Mouse (Mus musculus) midbrain, embryonic 15.5 days (tissue): ENCODE measurements around the gene Ankrd1. TPM values are rescaled to one million over a fixed set of nuclear protein-coding genes. Genes with fewer than 3 reads are reported as not detected.

Experiments used
- ATAC-seq: fragments of 200-750 bp; cut with Nextera tagmentation; replicated peaks from 2 replicates; pipeline ENCODE4 v1.8.0; 2017; ENCODE audit warnings: moderate TSS enrichment
- H3K27ac ChIP-seq: fragments of 300-500 bp; sonication (generic); 2 replicates; pipeline ENCODE4 v1.5.1; 2015; ENCODE audit warnings: mild to moderate bottlenecking, inconsistent platforms
- H3K27me3 ChIP-seq: fragments of 300-500 bp; sonication (generic); replicated peaks from 2 replicates; pipeline ENCODE4 v1.6.1; 2015; ENCODE audit warnings: inconsistent platforms
- H3K36me3 ChIP-seq: fragments of 300-500 bp; sonication (generic); replicated peaks from 2 replicates; pipeline ENCODE4 v1.6.1; 2015; ENCODE audit warnings: inconsistent platforms
- H3K4me1 ChIP-seq: fragments of 300-500 bp; sonication (generic); 2 replicates; pipeline ENCODE4 v1.6.1; 2015; ENCODE audit warnings: inconsistent platforms
- H3K4me2 ChIP-seq: fragments of 300-500 bp; sonication (generic); 2 replicates; pipeline ENCODE4 v1.6.1; 2015; ENCODE audit warnings: inconsistent platforms, mild to moderate bottlenecking, moderate library complexity
- H3K4me3 ChIP-seq: fragments of 300-500 bp; sonication (generic); 2 replicates; pipeline ENCODE4 v1.5.1; 2015; ENCODE audit warnings: mild to moderate bottlenecking, inconsistent platforms
- H3K9ac ChIP-seq: fragments of 300-500 bp; sonication (generic); 2 replicates; pipeline ENCODE4 v1.6.1; 2015; ENCODE audit warnings: mild to moderate bottlenecking, inconsistent platforms
- H3K9me3 ChIP-seq: fragments of 300-500 bp; sonication (generic); 2 replicates; pipeline ENCODE4 v1.6.1; 2016; ENCODE audit warnings: inconsistent platforms
- whole genome bisulfite sequencing: fragments of 180-500 bp; shearing (Covaris S2); methylation state at CpG from one replicate; pipeline ENCODE4 v1.1.7; 2015; ENCODE audit warnings: mixed read lengths; 5-methylcytosine and 5-hydroxymethylcytosine counted together
- polyA plus RNA-seq: library from polyadenylated mRNA; unstranded; fragments of >200 nt; fragmentation: Nextera tagmentation; extraction: Ambion mirVana; gene quantifications from 2 replicates; pipeline ENCODE4 v1.2.1, GENCODE M21; 2015

The Ankrd1 gene
- 0.18 TPM in 1 of 2 replicates, not detected in the other for polyA plus RNA-seq

DNA sequence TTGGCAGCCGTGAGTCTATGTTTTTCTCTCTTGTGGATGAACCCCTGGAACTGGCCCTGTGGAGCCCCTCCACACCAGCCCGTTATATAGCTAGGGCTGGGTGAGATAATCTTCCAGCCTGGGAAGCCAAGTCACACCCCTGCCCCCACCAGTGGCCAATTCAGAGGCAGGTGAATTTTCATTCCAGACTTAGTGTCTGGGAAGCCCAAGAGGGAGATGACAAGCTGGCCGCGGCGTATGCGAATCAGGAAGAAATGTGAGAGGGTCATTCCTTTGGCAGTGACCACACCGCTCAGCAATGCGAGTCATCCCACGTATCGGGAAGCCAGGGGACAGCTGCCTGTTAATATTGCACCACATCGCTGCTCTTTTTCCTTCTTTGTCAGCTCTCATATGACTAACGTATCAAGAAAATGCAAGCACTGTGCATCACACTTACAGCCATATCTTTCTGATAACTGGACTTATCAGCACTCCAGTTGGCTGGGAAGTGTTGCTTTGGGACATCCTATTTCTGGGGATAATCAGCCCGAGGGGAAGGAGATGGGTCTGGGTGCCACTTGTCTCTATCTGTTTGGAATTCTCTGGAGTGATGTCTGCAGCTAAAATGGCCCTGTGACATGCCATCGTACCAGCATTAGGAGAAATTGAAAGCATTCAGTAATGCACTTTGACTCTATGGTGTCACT, at the start of gene Ankrd1:
TSS of gene Ankrd1 (minus strand) at position 317 of the 689 bp plus-strand sequence.
- no peak within 1 kb of the TSS for H3K9ac ChIP-seq
- H3K4me2 ChIP-seq = no peak within 1 kb of the TSS
- no peaks in the 10 kb centered on the region for H3K27me3 ChIP-seq
- H3K27ac ChIP-seq = no peak within 1 kb of the TSS
- 88% methylated on average over 14 of the region's 14 CpGs for WGBS
- ATAC-seq = no peak
- no peaks in the 10 kb centered on the region for H3K36me3 ChIP-seq
- no peaks in the 10 kb centered on the region for H3K9me3 ChIP-seq
- H3K4me1 ChIP-seq = no peaks in the 10 kb centered on the region
- H3K4me3 ChIP-seq = no peak within 1 kb of the TSS

GRCm38 (mm10) chr19:36169101-36169500, 49.2 kb upstream of the Ankrd1 start:
- 90% methylated on average over 2 of the region's 2 CpGs for WGBS
- ATAC-seq = no peak
- Histone ChIP-seq H3K9ac (no peak overlapping the region), H3K4me1 (no peaks in the 10 kb centered on the region), H3K4me3 (no peak overlapping the region), H3K9me3 (no peaks in the 10 kb centered on the region), H3K4me2 (no peak overlapping the region), H3K27ac (no peak overlapping the region), H3K27me3 (no peaks in the 10 kb centered on the region), H3K36me3 (no peaks in the 10 kb centered on the region)

- no peaks in the 10 kb centered on the region for H3K9me3 ChIP-seq
- WGBS = 73% methylated on average over 4 of the region's 4 CpGs
- H3K4me2 ChIP-seq = no peak overlapping the region
- H3K9ac ChIP-seq = no peak overlapping the region
- no peak overlapping the region for H3K27ac ChIP-seq
- H3K36me3 ChIP-seq = no peaks in the 10 kb centered on the region
- no peaks in the 10 kb centered on the region for H3K27me3 ChIP-seq
- no peak overlapping the region for H3K4me3 ChIP-seq
- no peaks in the 10 kb centered on the region for H3K4me1 ChIP-seq
- no peak for ATAC-seq
These were observed 48.2 kb upstream of the Ankrd1 start for GRCm38 (mm10) chr19:36168121-36168520.

- H3K36me3 ChIP-seq = no peaks in the 10 kb centered on the region
- 95% methylated on average over 6 of the region's 6 CpGs for WGBS
- no peaks in the 10 kb centered on the region for H3K27me3 ChIP-seq
- ATAC-seq = no peak
- H3K27ac ChIP-seq = no peak overlapping the region
- no peak overlapping the region for H3K9ac ChIP-seq
- H3K4me1 ChIP-seq = no peaks in the 10 kb centered on the region
- no peaks in the 10 kb centered on the region for H3K9me3 ChIP-seq
- H3K4me3 ChIP-seq = no peak overlapping the region
- no peak overlapping the region for H3K4me2 ChIP-seq
These were observed 47.5 kb upstream of the Ankrd1 start for GRCm38 (mm10) chr19:36167291-36167896.

- Histone ChIP-seq H3K4me2 (no peak overlapping the region), H3K4me1 (no peaks in the 10 kb centered on the region), H3K36me3 (no peaks in the 10 kb centered on the region), H3K27ac (no peak overlapping the region), H3K27me3 (no peaks in the 10 kb centered on the region), H3K9ac (no peak overlapping the region), H3K4me3 (no peak overlapping the region), H3K9me3 (no peaks in the 10 kb centered on the region)
- WGBS = 91% methylated on average over 6 of the region's 6 CpGs
- no peak for ATAC-seq
These were observed 46.7 kb upstream of the Ankrd1 start for GRCm38 (mm10) chr19:36166401-36167160.

DNA sequence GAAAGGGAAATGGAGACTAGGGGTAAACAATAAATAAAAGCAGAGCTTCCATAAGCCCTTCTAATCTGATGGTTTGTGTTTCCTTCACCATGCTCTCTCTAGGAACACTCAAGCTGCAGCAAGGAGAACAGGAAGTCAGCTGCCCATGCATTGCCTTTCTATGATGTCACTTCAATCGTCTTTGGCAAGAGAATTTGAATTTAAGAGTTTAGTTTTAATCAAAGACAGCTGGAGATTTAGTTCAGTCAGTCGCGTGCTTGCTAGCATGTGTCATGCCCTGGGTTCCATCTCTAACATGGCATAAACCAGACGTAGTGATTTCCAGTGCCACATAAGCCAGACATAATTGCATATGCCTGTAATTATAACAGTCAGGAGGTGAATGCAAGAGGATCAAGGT, 45.5 kb upstream of the Ankrd1 start:
- H3K4me2 ChIP-seq = no peak overlapping the region
- no peaks in the 10 kb centered on the region for H3K9me3 ChIP-seq
- no peak overlapping the region for H3K9ac ChIP-seq
- H3K4me3 ChIP-seq = no peak overlapping the region
- no peaks in the 10 kb centered on the region for H3K4me1 ChIP-seq
- no peaks in the 10 kb centered on the region for H3K27me3 ChIP-seq
- 81% methylated on average over 4 of the region's 4 CpGs for WGBS
- H3K36me3 ChIP-seq = no peaks in the 10 kb centered on the region
- ATAC-seq = no peak
- no peak overlapping the region for H3K27ac ChIP-seq

- 71% methylated on average over 4 of the region's 4 CpGs for WGBS
- Histone ChIP-seq H3K27ac (no peak overlapping the region), H3K4me1 (no peaks in the 10 kb centered on the region), H3K4me2 (no peak overlapping the region), H3K36me3 (no peaks in the 10 kb centered on the region), H3K9ac (no peak overlapping the region), H3K9me3 (no peaks in the 10 kb centered on the region), H3K27me3 (no peaks in the 10 kb centered on the region), H3K4me3 (no peak overlapping the region)
- no peak for ATAC-seq
These were observed 30.5 kb upstream of the Ankrd1 start for GRCm38 (mm10) chr19:36150241-36151007.

DNA sequence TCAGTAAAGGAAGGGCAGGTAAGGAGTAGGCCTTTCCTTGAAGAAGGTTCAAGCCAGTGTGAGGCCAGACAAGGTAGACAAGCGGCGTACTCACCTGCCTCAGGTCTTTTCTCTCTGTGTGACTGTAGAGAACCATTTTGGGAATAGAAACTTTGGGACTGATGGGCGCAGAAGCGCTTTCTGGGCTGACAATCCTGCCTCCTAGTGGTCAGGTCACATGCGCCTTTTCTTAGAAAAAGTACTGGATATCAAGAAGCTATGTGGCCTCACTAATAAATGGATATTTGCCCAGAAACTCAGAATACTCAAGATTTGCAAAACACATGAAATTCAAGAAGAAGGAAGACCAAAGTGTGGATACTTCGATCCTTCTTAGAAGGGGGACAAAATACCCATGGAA, 28.7 kb upstream of the Ankrd1 start:
- Histone ChIP-seq H3K27ac (no peak overlapping the region), H3K4me1 (no peaks in the 10 kb centered on the region), H3K36me3 (no peaks in the 10 kb centered on the region), H3K9ac (no peak overlapping the region), H3K4me2 (no peak overlapping the region), H3K9me3 (no peaks in the 10 kb centered on the region), H3K4me3 (no peak overlapping the region), H3K27me3 (no peaks in the 10 kb centered on the region)
- WGBS = 87% methylated on average over 6 of the region's 6 CpGs
- no peak for ATAC-seq

GRCm38 (mm10) chr19:36143571-36143970, 23.7 kb upstream of the Ankrd1 start:
- no peak overlapping the region for H3K4me3 ChIP-seq

DNA sequence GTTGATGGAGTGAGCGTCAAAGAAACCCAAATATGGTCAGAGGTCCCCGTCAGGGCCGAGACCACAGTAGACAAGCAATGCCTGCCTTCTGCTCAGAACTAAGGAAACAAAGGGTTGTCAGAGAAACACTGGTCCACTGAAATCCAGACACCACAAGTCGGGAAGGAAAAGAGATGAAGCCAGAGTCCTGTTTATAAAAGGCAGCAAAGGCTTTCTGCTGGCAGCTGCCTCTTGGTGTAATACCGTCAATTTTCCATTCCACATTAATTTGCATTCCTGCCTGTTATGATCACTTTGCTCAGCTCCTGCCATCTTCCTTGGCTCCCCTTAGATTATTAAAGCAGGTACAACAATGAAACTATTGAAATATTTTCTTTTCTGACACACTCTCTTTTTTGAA, 13.8 kb upstream of the Ankrd1 start:
- Histone ChIP-seq H3K4me3 (no peak overlapping the region), H3K4me1 (no peaks in the 10 kb centered on the region), H3K9ac (no peak overlapping the region), H3K36me3 (no peaks in the 10 kb centered on the region), H3K4me2 (no peak overlapping the region), H3K27ac (no peak overlapping the region), H3K9me3 (no peaks in the 10 kb centered on the region), H3K27me3 (no peaks in the 10 kb centered on the region)
- no peak for ATAC-seq
- 52% methylated on average over 5 of the region's 5 CpGs for WGBS

More at GRCm38 (mm10) chr19:36143571-36143970, 23.7 kb upstream of the Ankrd1 start:
- no peak overlapping the region for H3K9ac ChIP-seq
- no peaks in the 10 kb centered on the region for H3K9me3 ChIP-seq
- H3K36me3 ChIP-seq = no peaks in the 10 kb centered on the region
- H3K4me1 ChIP-seq = no peaks in the 10 kb centered on the region
- H3K4me2 ChIP-seq = no peak overlapping the region
- no peak overlapping the region for H3K27ac ChIP-seq
- no peak for ATAC-seq
- no peaks in the 10 kb centered on the region for H3K27me3 ChIP-seq
- WGBS = 93% methylated on average over 2 of the region's 2 CpGs

DNA sequence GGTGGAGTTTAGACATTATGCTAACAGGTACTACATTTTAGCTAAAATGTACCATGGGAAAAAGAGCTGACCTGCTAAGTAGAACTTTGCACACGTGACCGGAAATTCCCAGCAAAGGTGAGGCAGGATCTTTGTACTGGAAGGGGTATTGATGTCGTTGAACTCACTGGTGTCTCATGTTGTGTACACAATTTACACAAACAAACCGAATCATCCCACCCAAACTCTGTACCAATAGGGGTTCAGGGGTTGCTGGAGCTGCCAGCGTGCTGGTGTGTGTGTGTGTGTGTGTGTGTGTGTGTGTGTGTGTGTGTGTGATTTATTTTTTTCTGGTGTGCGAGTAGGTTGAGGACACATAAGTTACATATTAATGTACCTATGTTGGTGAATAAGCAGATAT, 13.2 kb upstream of the Ankrd1 start:
- Histone ChIP-seq H3K36me3 (no peaks in the 10 kb centered on the region), H3K27me3 (no peaks in the 10 kb centered on the region), H3K27ac (no peak overlapping the region), H3K4me2 (no peak overlapping the region), H3K4me3 (no peak overlapping the region), H3K4me1 (no peaks in the 10 kb centered on the region), H3K9me3 (no peaks in the 10 kb centered on the region), H3K9ac (no peak overlapping the region)
- 86% methylated on average over 6 of the region's 6 CpGs for WGBS
- ATAC-seq = no peak

GRCm38 (mm10) chr19:36131990-36132389, 12.1 kb upstream of the Ankrd1 start:
- no peak overlapping the region for H3K4me2 ChIP-seq
- WGBS = 70% methylated on average over 6 of the region's 6 CpGs

More at GRCm38 (mm10) chr19:36131990-36132389, 12.1 kb upstream of the Ankrd1 start:
- Histone ChIP-seq H3K9ac (no peak overlapping the region), H3K36me3 (no peaks in the 10 kb centered on the region), H3K9me3 (no peaks in the 10 kb centered on the region), H3K27ac (no peak overlapping the region), H3K4me1 (no peaks in the 10 kb centered on the region), H3K27me3 (no peaks in the 10 kb centered on the region), H3K4me3 (no peak overlapping the region)
- no peak for ATAC-seq
